Mouse (Mus musculus) large intestine, adult 2 months (tissue): Measurements from ENCODE around the gene Rfx2. TPM values are rescaled to one million over a fixed set of nuclear protein-coding genes. Genes with fewer than 3 reads are reported as not detected.

Source experiments
- polyA plus RNA-seq: library from polyadenylated mRNA; depleted of rRNA; stranded (reverse); fragments of >200 nt; gene quantifications from 2 replicates; pipeline ENCODE4 v1.2.3, GENCODE M21; 2012; rRNA removed

Rfx2 gene
- polyA plus RNA-seq, 1 experiment: 6.2 TPM

Other genes with a start within 250 kb of the Rfx2 start
- 72.4 and 81.0 TPM in 2 replicates for gene Safb2, start 246.4 kb downstream of the Rfx2 start, polyA plus RNA-seq
- gene Safb, start 246.2 kb downstream of the Rfx2 start, polyA plus RNA-seq: 91.8 and 101 TPM in 2 replicates
- gene 2410015M20Rik, start 221.2 kb downstream of the Rfx2 start, polyA plus RNA-seq: 202 and 210 TPM in 2 replicates
- 1,862 and 2,500 TPM in 2 replicates for gene Rpl36, start 217.6 kb downstream of the Rfx2 start, polyA plus RNA-seq
- 45.1 and 53.6 TPM in 2 replicates for gene Lonp1, start 204.1 kb downstream of the Rfx2 start, polyA plus RNA-seq
- 0.27 and 0.33 TPM in 2 replicates for gene Catsperd, start 202.9 kb downstream of the Rfx2 start, polyA plus RNA-seq
- gene Ranbp3, start 157.7 kb downstream of the Rfx2 start, polyA plus RNA-seq: 62.5 and 73.0 TPM in 2 replicates
- 662 and 682 TPM in 2 replicates for gene Ndufa11, start 113.2 kb downstream of the Rfx2 start, polyA plus RNA-seq
- 10.4 and 10.5 TPM in 2 replicates for gene Vmac, start 113.0 kb downstream of the Rfx2 start, polyA plus RNA-seq
- 11.0 and 11.7 TPM in 2 replicates for gene Nrtn, start 73.5 kb downstream of the Rfx2 start, polyA plus RNA-seq
- 42.7 and 53.1 TPM in 2 replicates for gene Dus3l, start 66.3 kb downstream of the Rfx2 start, polyA plus RNA-seq
- gene Prr22, start 60.8 kb downstream of the Rfx2 start, polyA plus RNA-seq: 3.3 and 4.1 TPM in 2 replicates
- not detected in 2 replicates for gene Acsbg2, start 43.4 kb upstream of the Rfx2 start, polyA plus RNA-seq
- gene 1700061G19Rik, start 44.5 kb upstream of the Rfx2 start, polyA plus RNA-seq: 0.15 and 0.19 TPM in 2 replicates
- gene Mllt1, start 104.4 kb upstream of the Rfx2 start, polyA plus RNA-seq: 32.3 and 39.8 TPM in 2 replicates
- 13.3 and 19.9 TPM in 2 replicates for gene Acer1, start 151.1 kb upstream of the Rfx2 start, polyA plus RNA-seq
- gene Clpp, start 159.3 kb upstream of the Rfx2 start, polyA plus RNA-seq: 124 and 128 TPM in 2 replicates
- 30.1 and 31.5 TPM in 2 replicates for gene Alkbh7, start 166.3 kb upstream of the Rfx2 start, polyA plus RNA-seq
- gene Pspn, start 169.0 kb upstream of the Rfx2 start, polyA plus RNA-seq: not detected in 2 replicates
- gene Gtf2f1, start 180.3 kb upstream of the Rfx2 start, polyA plus RNA-seq: 37.4 and 43.8 TPM in 2 replicates
- not detected in 2 replicates for gene Gm17949, start 180.5 kb upstream of the Rfx2 start, polyA plus RNA-seq
- gene Khsrp, start 200.5 kb upstream of the Rfx2 start, polyA plus RNA-seq: 45.6 and 60.9 TPM in 2 replicates
- gene Slc25a41, start 210.6 kb upstream of the Rfx2 start, polyA plus RNA-seq: not detected in 2 replicates
- gene Crb3, start 228.1 kb upstream of the Rfx2 start, polyA plus RNA-seq: 175 and 198 TPM in 2 replicates
- 16.5 TPM in 2 replicates for gene Slc25a23, start 228.8 kb upstream of the Rfx2 start, polyA plus RNA-seq
- 7.2 and 10.8 TPM in 2 replicates for gene Dennd1c, start 247.5 kb upstream of the Rfx2 start, polyA plus RNA-seq